Mouse (Mus musculus): ENCODE data around the gene Arhgef2. TPM values are rescaled to one million over a fixed set of nuclear protein-coding genes. Genes with fewer than 3 reads are reported as not detected.

The Arhgef2 gene
- total RNA-seq, 1 experiment from 2014 or later: 88.9 TPM

Other genes with a start within 250 kb of the Arhgef2 start
- gene Paqr6, start 241.4 kb upstream of the Arhgef2 start, total RNA-seq (2017): 1.6 TPM in 1 of 3 replicates, not detected in the others
- not detected in 3 replicates for gene Bglap3, start 233.2 kb upstream of the Arhgef2 start, total RNA-seq (2017)
- gene Bglap2, start 227.3 kb upstream of the Arhgef2 start, total RNA-seq (2017): not detected in 3 replicates
- not detected in 3 replicates for gene Bglap, start 221.5 kb upstream of the Arhgef2 start, total RNA-seq (2017)
- gene Pmf1, start 195.6 kb upstream of the Arhgef2 start, total RNA-seq (2017): 14.2 to 29.8 TPM (median 14.4 TPM) in 3 replicates
- gene Slc25a44, start 180.8 kb upstream of the Arhgef2 start, total RNA-seq (2017): 11.4 to 19.2 TPM (median 15.5 TPM) in 3 replicates
- 41.3 to 161 TPM (median 62.1 TPM) in 3 replicates for gene Sema4a, start 144.8 kb upstream of the Arhgef2 start, total RNA-seq (2017)
- 28.1 to 43.4 TPM (median 40.8 TPM) in 3 replicates for gene Lmna, start 96.0 kb upstream of the Arhgef2 start, total RNA-seq (2017)
- 0.19 to 0.39 TPM in 2 of 3 replicates, not detected in the other for gene Mex3a, start 73.6 kb upstream of the Arhgef2 start, total RNA-seq (2017)
- 0.97 TPM in 1 of 3 replicates, not detected in the others for gene Rab25, start 57.7 kb upstream of the Arhgef2 start, total RNA-seq (2017)
- 61.5 to 63.7 TPM (median 63.2 TPM) in 3 replicates for gene Lamtor2, start 52.9 kb upstream of the Arhgef2 start, total RNA-seq (2017)
- gene Ubqln4, start 52.2 kb upstream of the Arhgef2 start, total RNA-seq (2017): 14.7 to 25.7 TPM (median 19.6 TPM) in 3 replicates
- 23.2 to 70.0 TPM (median 35.5 TPM) in 3 replicates for gene Ssr2, start 30.1 kb upstream of the Arhgef2 start, total RNA-seq (2017)
- gene Rxfp4, start 47.2 kb downstream of the Arhgef2 start, total RNA-seq (2017): not detected in 3 replicates
- gene Khdc4, start 79.8 kb downstream of the Arhgef2 start, total RNA-seq (2017): 82.8 to 120 TPM (median 89.3 TPM) in 3 replicates
- gene Rit1, start 110.9 kb downstream of the Arhgef2 start, total RNA-seq (2017): 49.6 to 61.6 TPM (median 59.0 TPM) in 3 replicates
- gene Syt11, start 169.2 kb downstream of the Arhgef2 start, total RNA-seq (2017): 3.3 to 9.0 TPM (median 3.9 TPM) in 3 replicates
- gene Gon4l, start 229.3 kb downstream of the Arhgef2 start, total RNA-seq (2017): 16.2 to 57.1 TPM (median 26.3 TPM) in 3 replicates

Data from monocyte, adult 5-6 weeks (primary cell).